Mouse (Mus musculus): ENCODE data around the gene Spta1. TPM values are rescaled to one million over a fixed set of nuclear protein-coding genes. Genes with fewer than 3 reads are reported as not detected.

Gene Spta1
- polyA plus RNA-seq (2012; rRNA removed): not detected in 2 replicates

- DNase-seq (ENCODE audit: low read depth, low spot score): no peak
- 63% methylated on average over 3 of the region's 3 CpGs for WGBS
Measured at GRCm38 (mm10) chr1:174172605-174173004, at the start of gene Spta1. Gene Spta1 (plus strand): TSS chr1:174172776.

- no peak for DNase-seq (ENCODE audit: low read depth, low spot score)
- 84% methylated on average over 3 of the region's 3 CpGs for WGBS
Measured at GRCm38 (mm10) chr1:174131217-174131616, 41.4 kb upstream of the Spta1 start, which contains the start of gene Olfr424. Gene Olfr424 (plus strand): TSS chr1:174131517.

GRCm38 (mm10) chr1:174131999-174132398 is 40.6 kb upstream of the Spta1 start:
- WGBS: 79% methylated on average over 3 of the region's 3 CpGs

GRCm38 (mm10) chr1:174141384-174141783 is 31.2 kb upstream of the Spta1 start:
- 49% methylated on average over 2 of the region's 2 CpGs for WGBS
- DNase-seq (ENCODE audit: low read depth, low spot score): no peak

More at GRCm38 (mm10) chr1:174131999-174132398, 40.6 kb upstream of the Spta1 start:
- no peak for DNase-seq (ENCODE audit: low read depth, low spot score)

- no peak for DNase-seq (ENCODE audit: low read depth, low spot score)
- 69% methylated on average over 1 of the region's 1 CpGs for WGBS
Measured at GRCm38 (mm10) chr1:174146696-174147095, 25.9 kb upstream of the Spta1 start.

GRCm38 (mm10) chr1:174149289-174149688 is 23.3 kb upstream of the Spta1 start:
- no peak for DNase-seq (ENCODE audit: low read depth, low spot score)
- WGBS: 91% methylated on average over 2 of the region's 2 CpGs

GRCm38 (mm10) chr1:174155333-174155732 is 17.2 kb upstream of the Spta1 start, which contains the start of gene Olfr420:
Gene Olfr420 (plus strand): TSS chr1:174155633.
- 76% methylated on average over 1 of the region's 1 CpGs for WGBS
- no peak for DNase-seq (ENCODE audit: low read depth, low spot score)

GRCm38 (mm10) chr1:174157622-174158021 is 15.0 kb upstream of the Spta1 start:
- WGBS: 90% methylated on average over 3 of the region's 3 CpGs
- no peak for DNase-seq (ENCODE audit: low read depth, low spot score)

GRCm38 (mm10) chr1:174158512-174158911 is 14.1 kb upstream of the Spta1 start:
- 74% methylated on average over 1 of the region's 1 CpGs for WGBS
- no peak for DNase-seq (ENCODE audit: low read depth, low spot score)

- no peak for DNase-seq (ENCODE audit: low read depth, low spot score)
- WGBS: 88% methylated on average over 10 of the region's 10 CpGs
Measured at GRCm38 (mm10) chr1:174159095-174159494, 13.5 kb upstream of the Spta1 start.

GRCm38 (mm10) chr1:174169024-174169423 is 3.6 kb upstream of the Spta1 start:
- no peak for DNase-seq (ENCODE audit: low read depth, low spot score)

- DNase-seq (ENCODE audit: low read depth, low spot score): no peak
- 62% methylated on average over 5 of the region's 5 CpGs for WGBS
Measured at GRCm38 (mm10) chr1:174170706-174171501, 1.7 kb upstream of the Spta1 start.

GRCm38 (mm10) chr1:174171537-174171936 is 1.0 kb upstream of the Spta1 start:
- WGBS: 36% methylated on average over 2 of the region's 2 CpGs
- no peak for DNase-seq (ENCODE audit: low read depth, low spot score)

GRCm38 (mm10) chr1:174204699-174205098 is 32.1 kb downstream of the Spta1 start:
- DNase-seq (ENCODE audit: low read depth, low spot score): no peak

GRCm38 (mm10) chr1:174212286-174212685 is 39.7 kb downstream of the Spta1 start:
- WGBS: 29% methylated on average over 5 of the region's 5 CpGs
- DNase-seq (ENCODE audit: low read depth, low spot score): no peak

More at GRCm38 (mm10) chr1:174204699-174205098, 32.1 kb downstream of the Spta1 start:
- 56% methylated on average over 7 of the region's 7 CpGs for WGBS

- 68% methylated on average over 8 of the region's 8 CpGs for WGBS
- DNase-seq (ENCODE audit: low read depth, low spot score): no peak
Measured at GRCm38 (mm10) chr1:174215270-174216038, 42.9 kb downstream of the Spta1 start.

GRCm38 (mm10) chr1:174216528-174217204 is 44.1 kb downstream of the Spta1 start:
- DNase-seq (ENCODE audit: low read depth, low spot score): no peak
- WGBS: 68% methylated on average over 8 of the region's 8 CpGs

- 80% methylated on average over 4 of the region's 4 CpGs for WGBS
- no peak for DNase-seq (ENCODE audit: low read depth, low spot score)
Measured at GRCm38 (mm10) chr1:174239916-174240315, 67.3 kb downstream of the Spta1 start.

- no peak for DNase-seq (ENCODE audit: low read depth, low spot score)
- WGBS: 81% methylated on average over 2 of the region's 2 CpGs
Measured at GRCm38 (mm10) chr1:174244621-174245020, 72.0 kb downstream of the Spta1 start.

GRCm38 (mm10) chr1:174246080-174246479 is 73.5 kb downstream of the Spta1 start:
- 90% methylated on average over 1 of the region's 1 CpGs for WGBS
- no peak for DNase-seq (ENCODE audit: low read depth, low spot score)

Measured in large intestine, adult 2 months (tissue).